Mouse (Mus musculus) MEL (cell line): ENCODE data around the gene Dusp12. TPM values are rescaled to one million over a fixed set of nuclear protein-coding genes. Genes with fewer than 3 reads are reported as not detected.

Source experiments
- DNase-seq: peaks from one replicate; pipeline ENCODE4 v3.0.0; 2011; ENCODE audit warnings: low read depth, low spot score
- H3K27ac ChIP-seq: 2 replicates; pipeline ENCODE4 v1.5.1; 2012; ENCODE audit warnings: low read depth, mild to moderate bottlenecking, control low read depth, low read length, moderate library complexity; ENCODE audit not compliant: control insufficient read depth
- H3K27me3 ChIP-seq, 2 experiments: fragments of 150-350 bp in 1 of 2; sonication (generic) in 1 of 2; 2 replicates each; pipeline ENCODE4 v1.6.1; 2012; ENCODE audit warnings: low read length in 2 of 2, mild to moderate bottlenecking in 2 of 2, improper control_type of control experiment in 1 of 2, moderate library complexity in 1 of 2; ENCODE audit not compliant: insufficient read depth in 2 of 2, control insufficient read depth in 1 of 2
- H3K36me3 ChIP-seq, 2 experiments: 2 replicates each; pipeline ENCODE4 v1.6.1; 2012 to 2014; ENCODE audit warnings: low read length in 2 of 2, improper control_type of control experiment in 1 of 2, inconsistent platforms in 1 of 2, mild to moderate bottlenecking in 1 of 2; ENCODE audit not compliant: insufficient read depth in 2 of 2, control insufficient read depth in 1 of 2
- H3K4me1 ChIP-seq, 2 experiments: fragments of 150-350 bp in 1 of 2; sonication (generic) in 1 of 2; 2 replicates each; pipeline ENCODE4 v1.6.1; 2012; ENCODE audit warnings: low read length in 2 of 2, improper control_type of control experiment in 1 of 2, mild to moderate bottlenecking in 1 of 2; ENCODE audit not compliant: insufficient read depth in 2 of 2, control insufficient read depth in 1 of 2
- H3K4me3 ChIP-seq, 2 experiments: fragments of 150-350 bp in 1 of 2; sonication (generic) in 1 of 2; 2 replicates each; pipeline ENCODE4 v1.5.1; 2012; ENCODE audit warnings: low read depth in 2 of 2, low read length in 2 of 2, mild to moderate bottlenecking in 2 of 2, moderate library complexity in 2 of 2, control low read depth in 1 of 2, improper control_type of control experiment in 1 of 2; ENCODE audit not compliant: control insufficient read depth in 1 of 2, insufficient read depth in 1 of 2
- H3K79me2 ChIP-seq: 2 replicates; pipeline ENCODE4 v1.6.1; 2012; ENCODE audit warnings: mild to moderate bottlenecking, low read length, moderate library complexity; ENCODE audit not compliant: control insufficient read depth, poor library complexity, insufficient read depth
- H3K9ac ChIP-seq: 2 replicates; pipeline ENCODE4 v1.6.1; 2012; ENCODE audit warnings: low read depth, mild to moderate bottlenecking, control low read depth, low read length, moderate library complexity; ENCODE audit not compliant: control insufficient read depth, poor library complexity, severe bottlenecking
- H3K9me3 ChIP-seq: fragments of 150-350 bp; sonication (generic); replicated peaks from 2 replicates; pipeline ENCODE4 v1.6.1; 2012; ENCODE audit warnings: mild to moderate bottlenecking, low read length, improper control_type of control experiment, moderate library complexity; ENCODE audit not compliant: insufficient read depth
- BHLHE40 ChIP-seq: IDR thresholded peaks from 2 replicates; pipeline ENCODE4 v1.6.1; 2012; ENCODE audit warnings: low read depth, mild to moderate bottlenecking, inconsistent platforms, low read length, improper control_type of control experiment, borderline replicate concordance
- CTCF ChIP-seq, 3 experiments: IDR thresholded peaks in 2 of 3; conservative IDR thresholded peaks in 1 of 3; 2 replicates each; pipeline ENCODE4 v1.5.1; 2011 to 2012; ENCODE audit warnings: low read length in 3 of 3, low read depth in 2 of 3, mild to moderate bottlenecking in 2 of 3, improper control_type of control experiment in 1 of 3, inconsistent platforms in 1 of 3, mixed read lengths in 1 of 3, moderate library complexity in 1 of 3; ENCODE audit not compliant: control insufficient read depth in 1 of 3, insufficient read depth in 1 of 3, poor library complexity in 1 of 3, severe bottlenecking in 1 of 3
- E2F4 ChIP-seq: IDR thresholded peaks from 2 replicates; pipeline ENCODE4 v1.6.1; 2011; ENCODE audit warnings: low read depth, low read length, improper control_type of control experiment, borderline replicate concordance
- EP300 ChIP-seq, 2 experiments: IDR thresholded peaks; 2 replicates each; pipeline ENCODE4 v1.6.1; 2011; ENCODE audit warnings: improper control_type of control experiment in 2 of 2, low read length in 2 of 2, low read depth in 1 of 2, mild to moderate bottlenecking in 1 of 2
- ETS1 ChIP-seq: IDR thresholded peaks from 2 replicates; pipeline ENCODE4 v1.6.1; 2012; ENCODE audit warnings: low read depth, mild to moderate bottlenecking, inconsistent platforms, low read length, improper control_type of control experiment, moderate library complexity
- KAT2A ChIP-seq: conservative IDR thresholded peaks from 2 replicates; pipeline ENCODE4 v1.6.1; 2012; ENCODE audit warnings: low read depth, low read length, improper control_type of control experiment, inconsistent platforms
- MYC ChIP-seq: IDR thresholded peaks from 2 replicates; pipeline ENCODE4 v1.6.1; 2011; ENCODE audit warnings: low read depth, mild to moderate bottlenecking, low read length, improper control_type of control experiment, moderate library complexity
- POLR2AphosphoS2 ChIP-seq: IDR thresholded peaks from 2 replicates; pipeline ENCODE4 v1.6.1; 2011; ENCODE audit warnings: low read length, improper control_type of control experiment
- RAD21 ChIP-seq: IDR thresholded peaks from 2 replicates; pipeline ENCODE4 v1.6.1; 2011; ENCODE audit warnings: mild to moderate bottlenecking, low read depth, low read length, improper control_type of control experiment
- SMC3 ChIP-seq: IDR thresholded peaks from 2 replicates; pipeline ENCODE4 v1.6.1; 2011; ENCODE audit warnings: low read depth, low read length, improper control_type of control experiment
- TAL1 ChIP-seq: IDR thresholded peaks from 2 replicates; pipeline ENCODE4 v1.6.1; 2012; ENCODE audit warnings: mild to moderate bottlenecking, inconsistent platforms, low read length, moderate library complexity, mixed read lengths
- TBP ChIP-seq: IDR thresholded peaks from 2 replicates; pipeline ENCODE4 v1.8.0; 2011; ENCODE audit warnings: low read depth, low read length, improper control_type of control experiment
- USF2 ChIP-seq, 2 experiments: IDR thresholded peaks; 2 replicates each; pipeline ENCODE4 v1.6.1; 2011 to 2012; ENCODE audit warnings: improper control_type of control experiment in 2 of 2, low read length in 2 of 2, borderline replicate concordance in 1 of 2, inconsistent platforms in 1 of 2, low read depth in 1 of 2, mild to moderate bottlenecking in 1 of 2; ENCODE audit not compliant: insufficient read depth in 1 of 2
- ZKSCAN1 ChIP-seq: IDR thresholded peaks from 2 replicates; pipeline ENCODE4 v1.6.1; 2012; ENCODE audit warnings: low read depth, mild to moderate bottlenecking, inconsistent platforms, low read length, improper control_type of control experiment, moderate library complexity
- ZNF384 ChIP-seq: IDR thresholded peaks from 2 replicates; pipeline ENCODE4 v1.6.1; 2012; ENCODE audit warnings: low read depth, mild to moderate bottlenecking, inconsistent platforms, low read length, improper control_type of control experiment
- polyA plus RNA-seq, 2 experiments: library from polyadenylated mRNA; stranded (reverse) in 1 of 2; unstranded in 1 of 2; fragments of >175 nt in 1 of 2; fragments of >200 nt in 1 of 2; gene quantifications; 2 replicates each; pipeline versions ENCODE4 v1.2.1 to v1.2.4; 2012; ENCODE audit warnings: low replicate concordance in 2 of 2, low read depth in 1 of 2; ENCODE audit not compliant: insufficient read length in 2 of 2, insufficient read depth in 1 of 2, missing spikeins in 1 of 2
- total RNA-seq: library from RNA; depleted of rRNA; stranded (reverse); fragments of 300-350 nt; gene quantifications from 2 replicates; pipeline ENCODE4 v1.2.3, GENCODE M21; 2012

Gene Dusp12
- total and polyA plus RNA-seq, 3 experiments, result 33.8 to 50.0 TPM; not detected in 1

DNA sequence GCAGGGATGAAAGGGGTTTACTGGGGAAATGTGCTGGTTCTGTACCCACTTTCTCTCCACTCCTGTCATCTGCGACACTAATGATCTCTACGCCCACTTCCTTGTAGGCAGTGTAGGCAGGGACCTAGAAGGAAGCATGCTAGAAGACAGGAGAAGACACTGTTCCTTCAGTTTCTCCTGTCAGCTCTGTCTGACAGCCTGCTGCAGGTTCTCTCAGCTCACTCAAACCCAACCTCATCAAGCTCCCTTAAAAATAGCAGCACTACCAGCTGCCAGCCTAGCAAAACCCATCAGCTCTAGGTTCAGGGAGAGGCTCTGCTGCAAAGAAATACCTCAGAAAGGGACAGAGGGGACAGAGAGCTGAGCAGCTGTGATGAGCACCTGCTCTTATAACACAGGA, 35.3 kb downstream of the Dusp12 start:
- no peak for DNase-seq
- TF ChIP-seq MYC, result no peak
- Histone ChIP-seq H3K36me3 (peaks cover 3 to 42% of the 10 kb centered on the region in 2 experiments), H3K9me3 (no peaks in the 10 kb centered on the region), H3K4me3 (no peak overlapping the region), H3K79me2 (no peaks in the 10 kb centered on the region), H3K4me1 (peaks cover 25 to 33% of the 10 kb centered on the region in 2 experiments), H3K9ac (peak overlapping the region; percentile 14; the same call in 1 of the 2 replicates), H3K27me3 (no peaks in the 10 kb centered on the region), H3K27ac (peak overlapping the region; percentile 54)

DNA sequence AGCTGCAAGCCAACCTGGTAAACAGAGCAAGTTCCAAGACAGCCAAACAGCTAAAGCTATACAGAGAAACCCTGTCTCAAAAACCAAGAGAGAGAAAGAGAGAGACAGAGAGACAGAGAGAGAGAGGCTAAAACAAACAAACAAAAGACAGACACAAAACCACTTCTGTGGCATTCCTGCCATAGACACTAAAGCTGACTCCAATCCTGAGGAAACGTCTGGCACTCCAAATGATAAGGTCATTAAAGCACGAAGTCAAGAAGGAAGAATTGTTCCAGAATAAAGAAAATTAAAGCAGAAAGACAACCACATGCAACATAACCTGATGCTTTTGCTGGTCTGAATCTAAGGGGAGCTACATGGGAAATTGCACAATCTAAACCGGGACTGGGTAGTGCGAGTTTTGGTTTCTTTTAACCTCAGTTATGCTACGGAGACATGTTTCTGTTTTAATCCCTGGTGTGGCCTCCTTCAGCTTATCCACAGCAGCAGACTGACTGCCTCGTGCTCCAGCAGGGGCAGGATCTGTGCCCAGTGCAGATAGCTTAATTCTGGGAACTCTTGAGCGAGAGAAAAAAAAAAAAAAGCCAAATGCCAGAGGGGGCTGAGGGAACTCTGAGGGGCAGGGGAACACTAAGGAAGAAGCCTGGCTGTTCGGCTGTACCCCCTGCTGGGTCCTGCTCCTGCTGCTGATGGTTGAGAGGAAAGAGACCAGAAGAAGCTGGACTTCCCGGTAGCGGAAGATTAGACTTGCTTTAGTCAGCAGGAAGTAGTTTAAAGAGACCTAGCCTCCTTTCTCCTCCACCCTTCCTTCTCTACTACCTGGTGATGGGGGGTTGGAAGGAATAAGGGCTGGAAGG, 39.7 kb downstream of the Dusp12 start:
- Histone ChIP-seq H3K27ac (no peak overlapping the region), H3K36me3 (peaks cover 3 to 12% of the 10 kb centered on the region in 2 experiments), H3K4me3 (no peak overlapping the region), H3K4me1 (peaks cover 3 to 9% of the 10 kb centered on the region in 2 experiments; a peak in 3 of 4 replicates), H3K9me3 (no peaks in the 10 kb centered on the region), H3K27me3 (no peaks in the 10 kb centered on the region), H3K9ac (no peak overlapping the region), H3K79me2 (no peaks in the 10 kb centered on the region)
- TF ChIP-seq ZNF384 (peak; percentile 66), EP300 (IDR thresholded peaks at IDR 0.05; ENCODE audit: low read depth in 1 of 2, low read length in 2 of 2) (peak in 1 of 2 experiments; percentile 16; a peak in 2 of 4 replicates), TAL1 (peak; percentile 81), TBP (no peak), ETS1 (no peak), BHLHE40 (peak; percentile 46; the same call in 1 of the 2 replicates)
- no peak for DNase-seq

DNA sequence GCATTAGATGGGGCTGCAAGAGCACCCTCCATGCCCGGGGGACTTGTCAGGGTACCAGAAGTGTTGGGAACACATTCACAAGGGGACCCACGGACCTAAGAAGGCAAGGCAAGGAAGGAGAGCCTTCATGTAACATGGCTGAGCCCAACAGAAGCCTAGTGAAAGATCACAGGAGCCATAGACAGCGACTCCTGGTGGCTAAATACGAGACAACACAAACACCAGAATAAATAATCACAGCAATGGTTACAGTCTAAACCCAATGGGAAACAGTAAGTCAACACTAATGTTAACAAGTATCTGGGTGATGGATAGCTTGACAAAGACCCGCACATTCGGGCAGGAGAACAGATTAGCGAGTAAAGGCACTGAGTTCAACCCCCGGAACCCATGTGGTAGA, 41.0 kb downstream of the Dusp12 start:
- DNase-seq, result peak; percentile 60
- Histone ChIP-seq H3K4me3 (no peak overlapping the region), H3K36me3 (peaks cover 2 to 6% of the 10 kb centered on the region in 2 experiments; a peak in 3 of 4 replicates), H3K79me2 (no peaks in the 10 kb centered on the region), H3K27me3 (no peaks in the 10 kb centered on the region), H3K9ac (no peak overlapping the region), H3K27ac (no peak overlapping the region), H3K4me1 (peaks cover 0 to 3% of the 10 kb centered on the region in 2 experiments; a peak in 1 of 4 replicates), H3K9me3 (no peaks in the 10 kb centered on the region)
- TF ChIP-seq RAD21, result peak; percentile 34
- no peak for TF ChIP-seq POLR2AphosphoS2
- TF ChIP-seq ZKSCAN1, result no peak
- peak; percentile 33 to 63 (median 57); a peak in 5 of 6 replicates for TF ChIP-seq CTCF (IDR thresholded peaks at IDR 0.05 in 2 of 3, conservative IDR thresholded peaks at IDR 0.05 in 1 of 3; ENCODE audit: control insufficient read depth in 1 of 3, insufficient read depth in 1 of 3, low read depth in 2 of 3, low read length in 3 of 3, poor library complexity in 1 of 3, severe bottlenecking in 1 of 3)
- TF ChIP-seq KAT2A, result no peak
- TF ChIP-seq E2F4, result no peak
- TF ChIP-seq USF2 (IDR thresholded peaks at IDR 0.05; ENCODE audit: borderline replicate concordance in 1 of 2, insufficient read depth in 1 of 2, low read depth in 1 of 2, low read length in 2 of 2), result no peak
- peak; percentile 49 for TF ChIP-seq SMC3
